Mouse (Mus musculus) gastrocnemius, adult 2 months (tissue): ENCODE results near the gene Eaf2. TPM values are rescaled to one million over a fixed set of nuclear protein-coding genes. Genes with fewer than 3 reads are reported as not detected.

ENCODE experiments used
- DNase-seq: peaks from one replicate; pipeline ENCODE4 v3.0.0; 2022
- H3K27ac ChIP-seq: fragments of 200-600 bp; 2 replicates; pipeline ENCODE4 v1.8.1; 2022; ENCODE audit warnings: mild to moderate bottlenecking
- H3K4me3 ChIP-seq: fragments of 200-600 bp; 2 replicates; pipeline ENCODE4 v1.8.1; 2022; ENCODE audit warnings: mild to moderate bottlenecking, moderate library complexity
- CTCF ChIP-seq: fragments of 200-600 bp; IDR thresholded peaks from 2 replicates; pipeline ENCODE4 v1.8.1; 2022; ENCODE audit warnings: antibody characterized with exemption, mild to moderate bottlenecking, moderate library complexity
- intact Hi-C: fragments of 180-260 bp; cut with DNase I; formaldehyde crosslinking; loops from one replicate; pipeline ENCODE4 v1.15.1; 2025
- total RNA-seq, 2 experiments: library from RNA; stranded (reverse); gene quantifications; 2 replicates each; pipeline ENCODE4 v1.2.3; 2021

The Eaf2 gene
- total RNA-seq, 2 experiments from 2014 or later = 0.25 TPM; not detected in 1

- no peak for DNase-seq
- no peak for TF ChIP-seq CTCF
- Histone ChIP-seq H3K27ac (no peak overlapping the region), H3K4me3 (no peak overlapping the region)
- intact Hi-C loops = no loop called here
Measured at GRCm38 (mm10) chr16:36821474-36821873, 53.3 kb downstream of the Eaf2 start.

GRCm38 (mm10) chr16:36820747-36821146, 54.1 kb downstream of the Eaf2 start:
- Histone ChIP-seq H3K4me3 (no peak overlapping the region), H3K27ac (no peak overlapping the region)
- no peak for TF ChIP-seq CTCF
- intact Hi-C loops = no loop called here
- no peak for DNase-seq

GRCm38 (mm10) chr16:36820016-36820415, 54.8 kb downstream of the Eaf2 start:
- TF ChIP-seq CTCF = no peak
- intact Hi-C loops = no loop called here

GRCm38 (mm10) chr16:36817321-36817926, 57.4 kb downstream of the Eaf2 start:
- intact Hi-C loops = loop anchor here (2.0 to 10.0 kb wide), 2 partner anchors 93 to 345 kb away; no protein-coding TSS in a partner anchor
- Histone ChIP-seq H3K4me3 (no peak overlapping the region), H3K27ac (no peak overlapping the region)
- DNase-seq = peak; percentile 70
- TF ChIP-seq CTCF = peak; percentile 82

More at GRCm38 (mm10) chr16:36820016-36820415, 54.8 kb downstream of the Eaf2 start:
- Histone ChIP-seq H3K27ac (no peak overlapping the region), H3K4me3 (no peak overlapping the region)
- no peak for DNase-seq

GRCm38 (mm10) chr16:36816916-36817315, 57.9 kb downstream of the Eaf2 start:
- DNase-seq = no peak
- intact Hi-C loops = loop anchor here (2.0 to 10.0 kb wide), 2 partner anchors 92 to 344 kb away; no protein-coding TSS in a partner anchor
- TF ChIP-seq CTCF = no peak

GRCm38 (mm10) chr16:36813680-36814079, 61.1 kb downstream of the Eaf2 start:
- DNase-seq = no peak
- no peak for TF ChIP-seq CTCF
- Histone ChIP-seq H3K4me3 (no peak overlapping the region), H3K27ac (no peak overlapping the region)
- intact Hi-C loops = loop anchor here (10.0 kb wide), 1 partner anchor 89 kb away; no protein-coding TSS in a partner anchor

More at GRCm38 (mm10) chr16:36816916-36817315, 57.9 kb downstream of the Eaf2 start:
- Histone ChIP-seq H3K4me3 (no peak overlapping the region), H3K27ac (no peak overlapping the region)

GRCm38 (mm10) chr16:36808616-36809015, 66.2 kb downstream of the Eaf2 start:
- no peak for TF ChIP-seq CTCF
- H3K27ac ChIP-seq = no peak overlapping the region
- intact Hi-C loops = no loop called here
- H3K4me3 ChIP-seq = no peak overlapping the region
- no peak for DNase-seq

- Histone ChIP-seq H3K4me3 (no peak overlapping the region), H3K27ac (no peak overlapping the region)
- no peak for DNase-seq
- intact Hi-C loops = no loop called here
- TF ChIP-seq CTCF = peak; percentile 30
Measured at GRCm38 (mm10) chr16:36802361-36802760, 72.4 kb downstream of the Eaf2 start.

- Histone ChIP-seq H3K4me3 (no peak overlapping the region), H3K27ac (no peak overlapping the region)
- TF ChIP-seq CTCF = no peak
- DNase-seq = no peak
- intact Hi-C loops = no loop called here
Measured at GRCm38 (mm10) chr16:36798334-36798733, 76.5 kb downstream of the Eaf2 start.

GRCm38 (mm10) chr16:36794976-36795375, 79.8 kb downstream of the Eaf2 start:
- intact Hi-C loops = no loop called here
- Histone ChIP-seq H3K4me3 (no peak overlapping the region), H3K27ac (no peak overlapping the region)
- no peak for TF ChIP-seq CTCF
- DNase-seq = no peak

GRCm38 (mm10) chr16:36790166-36790565, 84.6 kb downstream of the Eaf2 start:
- no peak overlapping the region for H3K4me3 ChIP-seq
- no peak for TF ChIP-seq CTCF
- no peak for DNase-seq
- intact Hi-C loops = no loop called here
- H3K27ac ChIP-seq = no peak overlapping the region

GRCm38 (mm10) chr16:36786466-36786865, 88.3 kb downstream of the Eaf2 start:
- Histone ChIP-seq H3K4me3 (no peak overlapping the region), H3K27ac (no peak overlapping the region)
- DNase-seq = no peak
- TF ChIP-seq CTCF = no peak
- intact Hi-C loops = no loop called here

GRCm38 (mm10) chr16:36784594-36785313, 90.0 kb downstream of the Eaf2 start, which contains the start of gene Slc15a2:
Gene Slc15a2 (minus strand): TSS chr16:36784962.
- no peak for DNase-seq
- H3K4me3 ChIP-seq = no peak within 1 kb of the TSS; the same call in 1 of the 2 replicates
- no peak for TF ChIP-seq CTCF
- H3K27ac ChIP-seq = no peak within 1 kb of the TSS
- intact Hi-C loops = no loop called here
